Mouse (Mus musculus) cerebellum, adult 2 months (tissue): ENCODE measurements around the gene Trim31. TPM values are rescaled to one million over a fixed set of nuclear protein-coding genes. Genes with fewer than 3 reads are reported as not detected.

Experiments used
- DNase-seq, 2 experiments: peaks; one replicate each; pipeline ENCODE4 v3.0.0; 2021
- H3K27ac ChIP-seq: fragments of 200-500 bp; 2 replicates; pipeline ENCODE4 v1.5.1; 2012; ENCODE audit warnings: low read length, control low read depth, inconsistent platforms; ENCODE audit not compliant: insufficient read depth
- H3K27me3 ChIP-seq: fragments of 200-500 bp; 2 replicates; pipeline ENCODE4 v1.6.1; 2012; ENCODE audit warnings: inconsistent platforms, mild to moderate bottlenecking, low read length, moderate library complexity; ENCODE audit not compliant: control insufficient read depth, insufficient read depth
- H3K4me1 ChIP-seq: fragments of 200-500 bp; 2 replicates; pipeline ENCODE4 v1.6.1; 2011; ENCODE audit warnings: low read length; ENCODE audit not compliant: control insufficient read depth, insufficient read depth
- H3K4me3 ChIP-seq: fragments of 200-500 bp; replicated peaks from 2 replicates; pipeline ENCODE3; 2011; ENCODE audit warnings: mild to moderate bottlenecking, low read depth, low read length, control low read depth; ENCODE audit not compliant: insufficient read depth
- CTCF ChIP-seq: fragments of 200-500 bp; IDR thresholded peaks from 2 replicates; pipeline ENCODE4 v1.5.1; 2011; ENCODE audit warnings: low read depth, mild to moderate bottlenecking, control low read depth, low read length, moderate library complexity, borderline replicate concordance; ENCODE audit not compliant: insufficient read depth
- POLR2A ChIP-seq: fragments of 200-500 bp; IDR thresholded peaks from 2 replicates; pipeline ENCODE4 v1.6.1; 2011; ENCODE audit warnings: low read length, control low read depth, borderline replicate concordance; ENCODE audit not compliant: insufficient read depth
- WGBS: fragments of 180-500 bp; shearing (Covaris S2); methylation state at CpG from one replicate; pipeline ENCODE4 v1.1.7; 2018; 5-methylcytosine and 5-hydroxymethylcytosine counted together
- polyA plus RNA-seq: library from polyadenylated mRNA; depleted of rRNA; stranded (reverse); fragments of >200 nt; gene quantifications from 2 replicates; pipeline ENCODE4 v1.2.3, GENCODE M21; 2012; rRNA removed

Trim31 gene
- polyA plus RNA-seq, 1 experiment: not detected

DNA sequence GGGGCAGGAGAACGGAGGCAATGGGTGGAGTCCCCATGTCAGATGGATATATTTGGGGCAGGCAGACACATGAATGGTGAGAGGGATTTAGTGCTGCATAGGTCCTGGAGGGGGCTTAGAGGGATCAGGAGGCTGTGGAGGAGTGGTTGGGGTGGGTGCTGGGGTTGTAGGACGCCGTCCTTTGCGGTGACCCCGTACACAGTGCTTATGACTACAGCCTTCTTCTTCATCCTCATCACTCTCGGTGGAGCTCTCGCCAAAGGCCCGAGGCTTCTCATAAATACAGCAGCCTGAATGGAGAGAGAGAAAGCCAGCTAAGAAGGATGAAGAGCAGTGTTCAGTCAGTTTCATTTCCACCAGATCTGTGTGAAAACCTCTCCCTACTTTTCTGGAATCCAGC is 51.3 kb downstream of the Trim31 start:
- DNase-seq: no peak
- no peak for TF ChIP-seq POLR2A
- no peak for TF ChIP-seq CTCF
- peaks cover 4% of the 10 kb centered on the region; the same call in 1 of the 2 replicates for H3K4me1 ChIP-seq
- no peak overlapping the region for H3K27ac ChIP-seq
- no peak overlapping the region for H3K4me3 ChIP-seq
- 91% methylated on average over 8 of the region's 8 CpGs for WGBS
- no peaks in the 10 kb centered on the region for H3K27me3 ChIP-seq

DNA sequence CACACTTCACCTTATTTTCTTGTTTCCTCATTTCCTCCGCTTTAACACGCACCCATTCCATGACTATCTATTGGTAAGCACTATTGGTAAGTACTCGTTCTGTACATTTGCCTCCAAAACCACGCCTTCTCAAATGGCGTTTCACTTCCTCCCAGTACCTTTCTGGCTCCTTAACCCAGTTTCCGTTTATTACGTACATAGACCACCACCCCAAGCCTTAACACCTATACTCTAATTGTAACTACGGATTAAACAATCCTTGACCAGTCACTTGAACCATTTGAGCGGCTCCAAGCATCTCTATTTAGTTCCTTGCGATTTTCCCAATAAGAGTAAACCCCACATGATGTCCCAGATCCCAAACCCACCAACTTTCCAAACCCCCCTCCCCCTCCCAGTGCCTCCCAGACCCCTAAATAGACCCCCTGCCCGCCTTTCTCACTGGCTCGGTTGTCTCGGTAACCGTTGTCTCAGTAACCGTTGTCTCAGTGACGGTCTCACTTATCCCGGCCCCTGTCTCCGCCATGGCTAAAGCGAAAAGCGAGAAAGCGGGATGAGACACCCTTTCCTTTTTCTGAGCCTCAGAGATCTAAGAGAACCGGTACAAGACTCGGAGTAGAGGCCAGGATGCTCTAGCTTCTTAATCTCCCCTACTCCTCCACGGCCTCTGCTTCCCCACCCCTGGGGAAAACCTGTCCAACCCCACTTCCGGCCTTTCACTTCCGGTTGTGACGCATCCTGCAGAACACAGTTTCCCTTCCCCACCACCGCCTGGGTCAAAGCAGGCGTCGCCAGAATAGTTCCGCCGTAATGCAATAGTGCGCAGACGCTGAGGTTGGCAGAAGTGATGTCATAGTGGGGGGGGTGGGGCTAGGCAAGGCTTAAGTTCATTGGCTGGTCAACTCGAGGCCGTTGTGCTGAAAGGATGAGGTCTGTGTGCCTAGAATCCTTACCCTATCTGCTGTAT is 53.3 kb downstream of the Trim31 start, which contains the start of gene Ppp1r11:
Gene Ppp1r11, minus strand, starts transcription at position 761 of the 967 bp plus-strand sequence.
- TF ChIP-seq POLR2A: peak; percentile 87; the same call in 1 of the 2 replicates
- no peak for TF ChIP-seq CTCF
- WGBS: 2% methylated on average over 36 of the region's 36 CpGs
- H3K27ac ChIP-seq: 0 out of 2 replicates have a peak within 1 kb of the TSS, but pooled peaks have one; percentile 52

GRCm38 (mm10) chr17:36952631-36953030 is 54.7 kb downstream of the Trim31 start:
- TF ChIP-seq POLR2A (no peak), CTCF (no peak)
- no peak overlapping the region for H3K27ac ChIP-seq
- H3K4me3 ChIP-seq: no peak overlapping the region
- 86% methylated on average over 2 of the region's 2 CpGs for WGBS
- peak in 1 of 2 experiments; percentile 23 for DNase-seq
- H3K27me3 ChIP-seq: no peaks in the 10 kb centered on the region
- no peaks in the 10 kb centered on the region; the same call in 1 of the 2 replicates for H3K4me1 ChIP-seq

More for the DNA sequence above, 53.3 kb downstream of the Trim31 start, which contains the start of gene Ppp1r11:
- Histone ChIP-seq H3K4me1 (peaks cover 4% of the 10 kb centered on the region; the same call in 1 of the 2 replicates), H3K27me3 (no peaks in the 10 kb centered on the region), H3K4me3 (peak within 1 kb of the TSS; percentile 83)
- DNase-seq: peak; percentile 96 to 98

- Histone ChIP-seq H3K4me3 (no peak overlapping the region), H3K4me1 (no peaks in the 10 kb centered on the region; the same call in 1 of the 2 replicates), H3K27me3 (no peaks in the 10 kb centered on the region), H3K27ac (no peak overlapping the region)
- no peak for DNase-seq
- TF ChIP-seq CTCF (no peak), POLR2A (no peak)
- 91% methylated on average over 1 of the region's 1 CpGs for WGBS
These were observed 55.1 kb downstream of the Trim31 start for GRCm38 (mm10) chr17:36953062-36953461.

GRCm38 (mm10) chr17:36957999-36958743 is 60.3 kb downstream of the Trim31 start, which contains the start of the genes Znrd1 and Znrd1as:
Znrd1 (minus strand) TSS chr17:36958559.
Znrd1as (plus strand) TSS chr17:36958592.
- peaks cover 4% of the 10 kb centered on the region for H3K4me1 ChIP-seq
- peak; percentile 94 to 96 for DNase-seq
- peak within 1 kb of the TSS; percentile 67 for H3K27ac ChIP-seq
- peak within 1 kb of the TSS; percentile 81 for H3K4me3 ChIP-seq
- no peaks in the 10 kb centered on the region for H3K27me3 ChIP-seq
- peak; percentile 76; the same call in 1 of the 2 replicates for TF ChIP-seq POLR2A
- no peak for TF ChIP-seq CTCF
- WGBS: under 1% methylated on average over 46 of the region's 46 CpGs

GRCm38 (mm10) chr17:36958884-36959283 is 61.0 kb downstream of the Trim31 start:
- Histone ChIP-seq H3K4me1 (peaks cover 4% of the 10 kb centered on the region), H3K27ac (0 out of 2 replicates have a peak overlapping the region, but pooled peaks have one; percentile 60), H3K4me3 (peak overlapping the region; percentile 81), H3K27me3 (no peaks in the 10 kb centered on the region)
- DNase-seq: no peak
- WGBS: 6% methylated on average over 12 of the region's 12 CpGs
- TF ChIP-seq CTCF (no peak), POLR2A (no peak)

Other genes starting within 250 kb of the Trim31 start
- not detected in 2 replicates for gene H2-M1, start 225.9 kb upstream of the Trim31 start, polyA plus RNA-seq
- not detected in 2 replicates for gene H2-M10.5, start 125.2 kb upstream of the Trim31 start, polyA plus RNA-seq
- gene H2-M10.6, start 85.9 kb upstream of the Trim31 start, polyA plus RNA-seq: not detected in 2 replicates
- 29.4 and 29.9 TPM in 2 replicates for gene Trim26, start 61.0 kb upstream of the Trim31 start, polyA plus RNA-seq
- gene Trim15, start 30.9 kb upstream of the Trim31 start, polyA plus RNA-seq: 0.14 and 0.15 TPM in 2 replicates
- gene Trim10, start 28.5 kb upstream of the Trim31 start, polyA plus RNA-seq: 0.06 and 0.13 TPM in 2 replicates
- gene Trim40, start 8.0 kb upstream of the Trim31 start, polyA plus RNA-seq: 0.07 TPM in 1 of 2 replicates, not detected in the other
- gene Rnf39, start 44.8 kb downstream of the Trim31 start, polyA plus RNA-seq: 5.6 and 6.5 TPM in 2 replicates
- gene Ppp1r11, start 53.6 kb downstream of the Trim31 start, polyA plus RNA-seq: 196 and 206 TPM in 2 replicates
- gene Znrd1, start 60.4 kb downstream of the Trim31 start, polyA plus RNA-seq: 37.5 and 40.6 TPM in 2 replicates
- 6.7 and 7.8 TPM in 2 replicates for gene Znrd1as, start 60.5 kb downstream of the Trim31 start, polyA plus RNA-seq
- gene 2410137M14Rik, start 83.1 kb downstream of the Trim31 start, polyA plus RNA-seq: 0.29 TPM in 1 of 2 replicates, not detected in the other
- 0.55 and 0.77 TPM in 2 replicates for gene H2-M5, start 91.4 kb downstream of the Trim31 start, polyA plus RNA-seq
- gene Zfp57, start 103.0 kb downstream of the Trim31 start, polyA plus RNA-seq: 10.3 and 12.0 TPM in 2 replicates
- gene Mog, start 125.3 kb downstream of the Trim31 start, polyA plus RNA-seq: 145 and 178 TPM in 2 replicates
- gene Gabbr1, start 147.8 kb downstream of the Trim31 start, polyA plus RNA-seq: 403 and 405 TPM in 2 replicates
- gene Olfr90, start 190.4 kb downstream of the Trim31 start, polyA plus RNA-seq: not detected in 2 replicates
- gene Olfr91, start 200.2 kb downstream of the Trim31 start, polyA plus RNA-seq: not detected in 2 replicates
- not detected in 2 replicates for gene Olfr92, start 222.0 kb downstream of the Trim31 start, polyA plus RNA-seq